Mouse (Mus musculus) urinary bladder, postnatal 0 days (tissue): ENCODE data around the gene Lurap1. TPM values are rescaled to one million over a fixed set of nuclear protein-coding genes. Genes with fewer than 3 reads are reported as not detected.

Experiments
- polyA plus RNA-seq: library from polyadenylated mRNA; unstranded; fragments of >200 nt; fragmentation: Nextera tagmentation; extraction: Ambion mirVana; gene quantifications from 2 replicates; pipeline ENCODE4 v1.2.1, GENCODE M21; 2015

Gene Lurap1
- 2.0 and 2.1 TPM in 2 replicates for polyA plus RNA-seq

GRCm38 (mm10) chr4:116151238-116151637, at the start of gene Lurap1:
Gene Lurap1, minus strand, starts transcription at chr4:116151338.

GRCm38 (mm10) chr4:116173072-116173471, 21.9 kb upstream of the Lurap1 start, which contains the start of the genes 1700042G07Rik and Gm49337:
Gene 1700042G07Rik, plus strand, starts transcription at chr4:116173372.
Gene Gm49337, plus strand, starts transcription at chr4:116173384.

DNA sequence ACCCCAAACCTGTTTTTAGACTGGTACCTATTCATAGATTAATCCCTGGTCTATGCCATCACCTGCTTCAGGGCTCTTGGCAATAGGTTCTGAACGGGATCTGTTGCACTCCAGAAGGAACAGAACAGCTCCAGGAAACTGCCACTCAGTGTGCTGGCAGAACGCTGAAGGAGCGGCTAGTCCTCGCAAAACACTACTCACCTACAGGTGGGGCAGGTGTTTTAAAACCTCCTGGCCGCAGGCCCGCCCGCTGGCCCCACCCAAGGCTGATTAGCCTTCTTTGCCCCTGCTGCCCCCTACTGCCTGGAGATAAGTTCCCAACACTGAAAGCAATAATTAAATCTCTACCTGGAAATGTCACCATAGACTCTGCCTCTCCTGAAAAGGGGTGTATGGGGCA, 16.3 kb upstream of the Lurap1 start, which contains the start of gene Tspan1:
Tspan1 (minus strand) TSS at position 198 of the 400 bp plus-strand sequence.

DNA sequence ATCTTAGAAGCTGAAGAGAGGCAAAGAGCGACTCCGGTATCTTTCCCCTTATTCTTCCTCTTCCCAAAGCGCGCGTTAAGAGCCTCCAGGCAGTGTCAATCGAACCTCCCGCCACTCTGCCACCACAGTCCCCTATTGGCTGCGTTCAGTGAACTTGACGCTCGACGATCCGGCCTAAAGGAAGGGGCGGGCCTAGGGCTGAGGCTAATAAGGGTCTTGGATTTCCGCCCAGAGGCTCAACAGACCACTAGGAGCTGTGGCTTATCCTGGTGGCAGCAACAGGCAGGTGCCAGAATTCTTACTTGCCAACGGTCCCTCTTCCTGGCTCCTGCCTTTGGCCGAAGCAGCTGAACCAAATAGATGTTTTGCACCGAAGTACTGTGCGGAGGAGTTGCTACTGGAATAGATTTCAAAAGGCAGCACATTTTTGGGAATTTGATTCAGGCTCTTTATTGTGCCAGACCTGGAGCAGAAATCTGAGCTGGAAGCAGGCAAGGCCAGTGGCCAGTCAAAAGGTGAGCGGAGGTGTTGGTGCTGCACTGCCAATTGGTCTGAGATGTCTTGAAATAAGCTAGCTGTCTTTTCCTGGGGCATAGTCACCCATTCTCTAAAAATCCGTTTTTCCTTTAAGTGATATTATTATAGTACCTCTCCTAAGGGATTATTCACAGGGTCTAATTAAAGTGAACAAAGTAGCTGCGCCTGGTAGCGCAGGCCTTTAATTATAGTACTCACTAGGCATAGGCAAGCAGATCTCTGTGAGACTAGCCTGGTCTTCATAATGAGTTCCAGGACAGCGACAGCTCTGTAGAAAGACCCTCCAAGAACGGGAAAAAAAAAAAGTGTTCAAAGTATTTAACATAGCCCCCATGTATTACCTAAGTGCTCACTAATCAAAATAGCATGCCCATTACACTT, 27.3 kb downstream of the Lurap1 start, which contains the start of the genes Rad54l and Pomgnt1:
Rad54l (minus strand) TSS at position 89 of the 918 bp plus-strand sequence.
Pomgnt1 (plus strand) TSS at position 239 of the 918 bp plus-strand sequence.

Other genes starting within 250 kb of the Lurap1 start
- not detected in 2 replicates for gene Dmbx1, start 211.4 kb downstream of the Lurap1 start, polyA plus RNA-seq
- gene Faah, start 133.4 kb downstream of the Lurap1 start, polyA plus RNA-seq: 3.1 and 3.2 TPM in 2 replicates
- gene Nsun4, start 97.5 kb downstream of the Lurap1 start, polyA plus RNA-seq: 11.4 and 11.8 TPM in 2 replicates
- gene Uqcrh, start 76.3 kb downstream of the Lurap1 start, polyA plus RNA-seq: 635 and 692 TPM in 2 replicates
- 34.6 and 36.8 TPM in 2 replicates for gene Lrrc41, start 76.1 kb downstream of the Lurap1 start, polyA plus RNA-seq
- gene Rad54l, start 27.6 kb downstream of the Lurap1 start, polyA plus RNA-seq: 5.1 and 6.9 TPM in 2 replicates
- gene Pomgnt1, start 27.5 kb downstream of the Lurap1 start, polyA plus RNA-seq: 72.8 and 75.7 TPM in 2 replicates
- gene Tspan1, start 16.3 kb upstream of the Lurap1 start, polyA plus RNA-seq: 0.58 and 0.68 TPM in 2 replicates
- not detected in 2 replicates for gene 1700042G07Rik, start 22.0 kb upstream of the Lurap1 start, polyA plus RNA-seq
- not detected in 2 replicates for gene Gm49337, start 22.0 kb upstream of the Lurap1 start, polyA plus RNA-seq
- gene Pik3r3, start 70.3 kb upstream of the Lurap1 start, polyA plus RNA-seq: 5.8 and 7.8 TPM in 2 replicates